Mouse (Mus musculus) MEL (cell line): ENCODE measurements at regions not wholly inside any gene's neighbourhood (a gene's known extent, or its start where the extent isn't known, plus 50 kb on each side); places are given as distances from the start of the nearest gene placed in this dataset.

Experiments used
- DNase-seq: peaks from one replicate; pipeline ENCODE4 v3.0.0; 2011; ENCODE audit warnings: low read depth, low spot score
- H3K27ac ChIP-seq: 2 replicates; pipeline ENCODE4 v1.5.1; 2012; ENCODE audit warnings: low read depth, mild to moderate bottlenecking, control low read depth, low read length, moderate library complexity; ENCODE audit not compliant: control insufficient read depth
- H3K27me3 ChIP-seq, 2 experiments: fragments of 150-350 bp in 1 of 2; sonication (generic) in 1 of 2; 2 replicates each; pipeline ENCODE4 v1.6.1; 2012; ENCODE audit warnings: low read length in 2 of 2, mild to moderate bottlenecking in 2 of 2, improper control_type of control experiment in 1 of 2, moderate library complexity in 1 of 2; ENCODE audit not compliant: insufficient read depth in 2 of 2, control insufficient read depth in 1 of 2
- H3K36me3 ChIP-seq, 2 experiments: 2 replicates each; pipeline ENCODE4 v1.6.1; 2012 to 2014; ENCODE audit warnings: low read length in 2 of 2, improper control_type of control experiment in 1 of 2, inconsistent platforms in 1 of 2, mild to moderate bottlenecking in 1 of 2; ENCODE audit not compliant: insufficient read depth in 2 of 2, control insufficient read depth in 1 of 2
- H3K4me1 ChIP-seq, 2 experiments: fragments of 150-350 bp in 1 of 2; sonication (generic) in 1 of 2; 2 replicates each; pipeline ENCODE4 v1.6.1; 2012; ENCODE audit warnings: low read length in 2 of 2, improper control_type of control experiment in 1 of 2, mild to moderate bottlenecking in 1 of 2; ENCODE audit not compliant: insufficient read depth in 2 of 2, control insufficient read depth in 1 of 2
- H3K4me3 ChIP-seq, 2 experiments: fragments of 150-350 bp in 1 of 2; sonication (generic) in 1 of 2; 2 replicates each; pipeline ENCODE4 v1.5.1; 2012; ENCODE audit warnings: low read depth in 2 of 2, low read length in 2 of 2, mild to moderate bottlenecking in 2 of 2, moderate library complexity in 2 of 2, control low read depth in 1 of 2, improper control_type of control experiment in 1 of 2; ENCODE audit not compliant: control insufficient read depth in 1 of 2, insufficient read depth in 1 of 2
- H3K79me2 ChIP-seq: 2 replicates; pipeline ENCODE4 v1.6.1; 2012; ENCODE audit warnings: mild to moderate bottlenecking, low read length, moderate library complexity; ENCODE audit not compliant: control insufficient read depth, poor library complexity, insufficient read depth
- H3K9ac ChIP-seq: 2 replicates; pipeline ENCODE4 v1.6.1; 2012; ENCODE audit warnings: low read depth, mild to moderate bottlenecking, control low read depth, low read length, moderate library complexity; ENCODE audit not compliant: control insufficient read depth, poor library complexity, severe bottlenecking
- H3K9me3 ChIP-seq: fragments of 150-350 bp; sonication (generic); replicated peaks from 2 replicates; pipeline ENCODE4 v1.6.1; 2012; ENCODE audit warnings: mild to moderate bottlenecking, low read length, improper control_type of control experiment, moderate library complexity; ENCODE audit not compliant: insufficient read depth
- CHD1 ChIP-seq: IDR thresholded peaks from 2 replicates; pipeline ENCODE4 v1.6.1; 2012; ENCODE audit warnings: low read depth, mild to moderate bottlenecking, inconsistent platforms, low read length, improper control_type of control experiment
- CHD2 ChIP-seq: IDR thresholded peaks from 2 replicates; pipeline ENCODE4 v1.6.1; 2011; ENCODE audit warnings: low read length, improper control_type of control experiment
- ELF1 ChIP-seq: IDR thresholded peaks from 2 replicates; pipeline ENCODE4 v1.6.1; 2014; ENCODE audit warnings: low read depth, mild to moderate bottlenecking, inconsistent platforms, low read length, improper control_type of control experiment, moderate library complexity
- EP300 ChIP-seq, 2 experiments: IDR thresholded peaks; 2 replicates each; pipeline ENCODE4 v1.6.1; 2011; ENCODE audit warnings: improper control_type of control experiment in 2 of 2, low read length in 2 of 2, low read depth in 1 of 2, mild to moderate bottlenecking in 1 of 2
- GABPA ChIP-seq: IDR thresholded peaks from 2 replicates; pipeline ENCODE4 v1.6.1; 2012; ENCODE audit warnings: low read depth, mild to moderate bottlenecking, inconsistent platforms, low read length, improper control_type of control experiment, moderate library complexity
- GATA1 ChIP-seq: IDR thresholded peaks from 2 replicates; pipeline ENCODE4 v1.6.1; 2011; ENCODE audit warnings: low read depth, low read length, improper control_type of control experiment
- HCFC1 ChIP-seq: IDR thresholded peaks from 2 replicates; pipeline ENCODE4 v1.6.1; 2012; ENCODE audit warnings: low read depth, mild to moderate bottlenecking, inconsistent platforms, low read length, improper control_type of control experiment, moderate library complexity
- JUND ChIP-seq: IDR thresholded peaks from 2 replicates; pipeline ENCODE4 v1.6.1; 2011; ENCODE audit warnings: low read depth, mild to moderate bottlenecking, improper control_type of control experiment, low read length
- KAT2A ChIP-seq: conservative IDR thresholded peaks from 2 replicates; pipeline ENCODE4 v1.6.1; 2012; ENCODE audit warnings: low read depth, low read length, improper control_type of control experiment, inconsistent platforms
- MAFK ChIP-seq: IDR thresholded peaks from 2 replicates; pipeline ENCODE4 v1.6.1; 2011; ENCODE audit warnings: low read depth, mild to moderate bottlenecking, low read length, improper control_type of control experiment, borderline replicate concordance
- MAX ChIP-seq: IDR thresholded peaks from 2 replicates; pipeline ENCODE4 v1.6.1; 2011; ENCODE audit warnings: low read length, improper control_type of control experiment
- MAZ ChIP-seq: IDR thresholded peaks from 2 replicates; pipeline ENCODE4 v1.6.1; 2012; ENCODE audit warnings: low read depth, mild to moderate bottlenecking, inconsistent platforms, low read length, improper control_type of control experiment
- MEF2A ChIP-seq: IDR thresholded peaks from 2 replicates; pipeline ENCODE4 v1.6.1; 2014; ENCODE audit warnings: low read depth, mild to moderate bottlenecking, inconsistent platforms, low read length, improper control_type of control experiment; ENCODE audit not compliant: poor library complexity, insufficient replicate concordance, severe bottlenecking; ENCODE audit errors: extremely low read depth
- MYC ChIP-seq: IDR thresholded peaks from 2 replicates; pipeline ENCODE4 v1.6.1; 2011; ENCODE audit warnings: low read depth, mild to moderate bottlenecking, low read length, improper control_type of control experiment, moderate library complexity
- NELFE ChIP-seq: IDR thresholded peaks from 2 replicates; pipeline ENCODE4 v1.6.1; 2011; ENCODE audit warnings: low read depth, low read length, improper control_type of control experiment
- NRF1 ChIP-seq: IDR thresholded peaks from 2 replicates; pipeline ENCODE4 v1.6.1; 2014; ENCODE audit warnings: low read depth, mild to moderate bottlenecking, inconsistent platforms, low read length, improper control_type of control experiment, moderate library complexity; ENCODE audit not compliant: poor library complexity, insufficient read depth, severe bottlenecking
- POLR2A ChIP-seq, 2 experiments: IDR thresholded peaks; 2 replicates each; pipeline ENCODE4 v1.6.1; 2011 to 2012; ENCODE audit warnings: low read length in 2 of 2, mild to moderate bottlenecking in 2 of 2, control low read depth in 1 of 2, improper control_type of control experiment in 1 of 2, low read depth in 1 of 2, moderate library complexity in 1 of 2; ENCODE audit not compliant: control insufficient read depth in 1 of 2, insufficient read depth in 1 of 2, poor library complexity in 1 of 2
- POLR2AphosphoS2 ChIP-seq: IDR thresholded peaks from 2 replicates; pipeline ENCODE4 v1.6.1; 2011; ENCODE audit warnings: low read length, improper control_type of control experiment
- RAD21 ChIP-seq: IDR thresholded peaks from 2 replicates; pipeline ENCODE4 v1.6.1; 2011; ENCODE audit warnings: mild to moderate bottlenecking, low read depth, low read length, improper control_type of control experiment
- RCOR1 ChIP-seq: IDR thresholded peaks from 2 replicates; pipeline ENCODE4 v1.6.1; 2012; ENCODE audit warnings: low read depth, mild to moderate bottlenecking, inconsistent platforms, low read length, improper control_type of control experiment
- SIN3A ChIP-seq: IDR thresholded peaks from 2 replicates; pipeline ENCODE4 v1.6.1; 2012; ENCODE audit warnings: low read length, improper control_type of control experiment, inconsistent platforms
- TBP ChIP-seq: IDR thresholded peaks from 2 replicates; pipeline ENCODE4 v1.8.0; 2011; ENCODE audit warnings: low read depth, low read length, improper control_type of control experiment
- TCF12 ChIP-seq: IDR thresholded peaks from 2 replicates; pipeline ENCODE4 v1.6.1; 2014; ENCODE audit warnings: low read depth, mild to moderate bottlenecking, inconsistent platforms, low read length, improper control_type of control experiment, moderate library complexity
- UBTF ChIP-seq: IDR thresholded peaks from 2 replicates; pipeline ENCODE4 v1.6.1; 2012; ENCODE audit warnings: low read depth, mild to moderate bottlenecking, inconsistent platforms, low read length, improper control_type of control experiment, moderate library complexity, borderline replicate concordance; ENCODE audit not compliant: insufficient read depth
- ZKSCAN1 ChIP-seq: IDR thresholded peaks from 2 replicates; pipeline ENCODE4 v1.6.1; 2012; ENCODE audit warnings: low read depth, mild to moderate bottlenecking, inconsistent platforms, low read length, improper control_type of control experiment, moderate library complexity

- Histone ChIP-seq H3K4me1 (no peaks in the 10 kb centered on the region), H3K9ac (no peak overlapping the region)
- no peak for TF ChIP-seq EP300 (IDR thresholded peaks at IDR 0.05; ENCODE audit: low read depth in 1 of 2, low read length in 2 of 2)
- TF ChIP-seq HCFC1: no peak
- TF ChIP-seq RCOR1: no peak
- no peak for TF ChIP-seq POLR2A (IDR thresholded peaks at IDR 0.05; ENCODE audit: control insufficient read depth in 1 of 2, insufficient read depth in 1 of 2, low read depth in 1 of 2, low read length in 2 of 2, poor library complexity in 1 of 2)
- no peak for TF ChIP-seq ELF1
- TF ChIP-seq GATA1: no peak
- no peak for TF ChIP-seq CHD1
- TF ChIP-seq GABPA: no peak
- TF ChIP-seq ZKSCAN1: no peak
- no peak for TF ChIP-seq TCF12
- no peak for TF ChIP-seq NELFE
- no peak for TF ChIP-seq NRF1
- no peak for TF ChIP-seq MYC
- TF ChIP-seq POLR2AphosphoS2: no peak
- TF ChIP-seq UBTF: no peak
- TF ChIP-seq, all 39 proteins: peak for 0
Measured at GRCm38 (mm10) chr8:98955803-98956202, 460.5 kb downstream of the Cdh8 start.

GRCm38 (mm10) chr8:98913159-98913777, 503.0 kb downstream of the Cdh8 start:
- DNase-seq: no peak
- H3K27me3 ChIP-seq: no peaks in the 10 kb centered on the region
- no peak for TF ChIP-seq JUND
- TF ChIP-seq TBP: no peak
- no peak for TF ChIP-seq RAD21
- no peak for TF ChIP-seq MAFK
- no peak for TF ChIP-seq MAZ
- TF ChIP-seq NELFE: no peak
- no peak for TF ChIP-seq POLR2A (IDR thresholded peaks at IDR 0.05; ENCODE audit: control insufficient read depth in 1 of 2, insufficient read depth in 1 of 2, low read depth in 1 of 2, low read length in 2 of 2, poor library complexity in 1 of 2)
- no peak for TF ChIP-seq MAX
- no peak for TF ChIP-seq TCF12
- TF ChIP-seq CHD1: no peak
- no peak for TF ChIP-seq KAT2A
- TF ChIP-seq POLR2AphosphoS2: no peak
- TF ChIP-seq NRF1: no peak
- TF ChIP-seq GABPA: no peak
- no peak for TF ChIP-seq EP300 (IDR thresholded peaks at IDR 0.05; ENCODE audit: low read depth in 1 of 2, low read length in 2 of 2)
- no peak for TF ChIP-seq MEF2A
- TF ChIP-seq CHD2: no peak
- TF ChIP-seq SIN3A: no peak
- no peak for TF ChIP-seq ZKSCAN1
- no peak overlapping the region for H3K9ac ChIP-seq
- H3K27ac ChIP-seq: no peak overlapping the region
- H3K36me3 ChIP-seq: no peaks in the 10 kb centered on the region
- no peak overlapping the region for H3K4me3 ChIP-seq
- H3K79me2 ChIP-seq: no peaks in the 10 kb centered on the region
- H3K4me1 ChIP-seq: no peaks in the 10 kb centered on the region
- H3K9me3 ChIP-seq: no peaks in the 10 kb centered on the region

More at GRCm38 (mm10) chr8:98955803-98956202, 460.5 kb downstream of the Cdh8 start:
- H3K27ac ChIP-seq: no peak overlapping the region
- no peaks in the 10 kb centered on the region for H3K36me3 ChIP-seq
- no peaks in the 10 kb centered on the region for H3K27me3 ChIP-seq
- no peaks in the 10 kb centered on the region for H3K79me2 ChIP-seq
- no peak overlapping the region for H3K4me3 ChIP-seq
- DNase-seq: no peak
- H3K9me3 ChIP-seq: no peaks in the 10 kb centered on the region
